Mouse (Mus musculus): ENCODE measurements around the gene Ticrr. TPM values are rescaled to one million over a fixed set of nuclear protein-coding genes. Genes with fewer than 3 reads are reported as not detected.

Gene Ticrr
- polyA plus RNA-seq, 1 experiment, result 13.8 TPM

DNA sequence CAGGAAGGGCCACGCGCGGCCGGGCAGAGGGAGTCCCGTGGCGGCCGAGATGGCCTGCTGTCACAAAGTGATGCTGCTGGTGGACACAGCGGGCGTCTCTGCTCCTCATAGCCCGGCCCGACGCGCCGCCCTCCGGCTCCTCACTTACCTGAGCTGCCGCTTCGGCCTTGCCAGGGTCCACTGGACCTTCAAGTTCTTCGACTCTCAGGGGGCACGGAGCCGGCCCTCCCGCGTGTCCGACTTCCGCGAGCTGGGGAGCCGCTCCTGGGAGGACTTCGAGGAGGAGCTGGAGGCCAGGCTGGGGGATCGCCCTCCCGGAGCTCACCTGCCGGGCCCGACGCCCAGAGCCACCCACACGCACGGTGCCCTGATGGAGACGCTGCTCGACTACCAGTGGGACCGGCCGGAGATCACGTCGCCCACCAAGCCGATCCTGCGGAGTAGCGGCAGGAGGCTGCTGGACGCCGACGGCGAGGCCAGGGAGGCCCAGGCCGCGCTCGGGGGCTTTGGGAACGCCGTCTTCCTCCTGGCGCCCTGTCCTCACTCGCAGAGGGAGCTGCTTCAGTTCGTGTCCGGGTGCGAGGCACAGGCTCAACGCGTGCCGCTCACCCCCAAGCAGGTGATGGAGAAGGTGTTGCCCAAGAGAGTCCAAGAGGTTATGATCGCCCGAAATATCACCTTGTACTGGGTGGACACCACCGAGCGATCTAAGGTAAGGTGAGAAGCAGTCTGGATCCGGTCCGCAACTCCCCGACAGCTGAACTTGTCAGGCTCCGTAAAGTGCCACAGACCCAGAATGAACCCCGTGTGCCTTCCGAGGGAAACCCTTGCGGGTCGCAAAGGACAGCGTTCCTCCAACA, 525 bp downstream of the Ticrr start:
- under 1% methylated on average over 73 of the region's 73 CpGs for WGBS
- TF ChIP-seq CTCF (IDR thresholded peaks at IDR 0.05; ENCODE audit: control insufficient read depth, insufficient read depth, low read length) (no peak), POLR2A (IDR thresholded peaks at IDR 0.05; ENCODE audit: borderline replicate concordance, control insufficient read depth, low read depth, low read length) (no peak)
- Histone ChIP-seq H3K4me1 (ENCODE audit: control insufficient read depth, insufficient read depth, low read length) (no peaks in the 10 kb centered on the region; the same call in 1 of the 2 replicates), H3K4me3 (replicated peaks; ENCODE audit: control insufficient read depth, low read depth, low read length) (peak overlapping the region; percentile 91), H3K27ac (ENCODE audit: control insufficient read depth, insufficient read depth, low read depth, low read length, poor library complexity) (peak overlapping the region; percentile 16; the same call in 1 of the 2 replicates)

DNA sequence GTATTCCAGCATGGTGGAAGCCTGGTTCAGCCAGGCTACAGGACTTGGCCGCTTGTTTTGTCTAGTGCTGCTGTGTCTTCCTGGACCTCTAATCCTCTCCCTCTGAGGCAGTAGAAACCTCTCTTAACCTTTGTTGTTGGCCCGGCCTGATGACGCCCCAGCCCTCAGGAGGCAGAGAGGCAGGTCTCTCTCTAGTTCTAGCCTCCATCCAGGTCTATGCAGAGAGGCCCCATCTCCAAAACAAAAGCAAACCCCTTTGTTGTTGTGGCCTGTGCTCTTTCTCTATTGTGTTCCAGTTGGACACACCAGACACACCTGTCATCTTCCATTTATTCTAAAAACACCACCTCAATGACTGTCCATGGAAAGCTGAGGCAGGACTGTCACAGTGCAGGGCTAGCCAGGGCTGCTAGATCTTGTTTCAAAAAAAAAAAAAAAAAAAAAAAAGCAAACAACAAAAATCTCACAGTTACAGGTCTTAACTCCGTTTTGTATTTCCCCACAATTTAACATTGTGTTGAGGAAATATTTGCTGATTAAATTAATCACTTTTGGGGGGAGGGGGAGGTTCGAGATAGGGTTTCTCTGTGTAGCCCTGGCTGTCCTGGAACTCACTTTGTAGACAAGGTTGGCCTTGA, 1.4 kb downstream of the Ticrr start:
- Histone ChIP-seq H3K4me1 (ENCODE audit: control insufficient read depth, insufficient read depth, low read length) (no peaks in the 10 kb centered on the region; the same call in 1 of the 2 replicates), H3K4me3 (replicated peaks; ENCODE audit: control insufficient read depth, low read depth, low read length) (peak overlapping the region; percentile 91), H3K27ac (ENCODE audit: control insufficient read depth, insufficient read depth, low read depth, low read length, poor library complexity) (no peak overlapping the region)
- WGBS, result 9% methylated on average over 5 of the region's 5 CpGs
- no peak for TF ChIP-seq CTCF (IDR thresholded peaks at IDR 0.05; ENCODE audit: control insufficient read depth, insufficient read depth, low read length)
- no peak for TF ChIP-seq POLR2A (IDR thresholded peaks at IDR 0.05; ENCODE audit: borderline replicate concordance, control insufficient read depth, low read depth, low read length)

DNA sequence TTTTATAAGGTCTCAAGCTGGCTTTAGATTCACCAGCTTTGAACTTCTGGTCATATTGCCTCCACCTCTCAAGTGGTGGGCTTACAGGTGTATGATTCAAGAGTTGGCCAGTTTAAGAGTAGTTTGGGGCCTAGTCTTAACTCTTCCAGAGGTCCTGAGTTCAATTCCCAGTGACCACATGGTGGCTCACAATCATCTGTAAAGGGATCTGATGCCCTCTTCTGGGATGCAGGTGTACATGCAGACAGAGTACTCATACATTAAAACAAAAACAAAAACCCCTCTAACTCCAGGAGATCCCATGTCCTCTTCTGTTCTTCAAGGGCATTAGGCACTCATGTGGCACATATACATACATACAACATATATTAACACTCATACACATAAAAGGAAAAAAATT, 6.7 kb downstream of the Ticrr start:
- TF ChIP-seq POLR2A (IDR thresholded peaks at IDR 0.05; ENCODE audit: borderline replicate concordance, control insufficient read depth, low read depth, low read length) (no peak), CTCF (IDR thresholded peaks at IDR 0.05; ENCODE audit: control insufficient read depth, insufficient read depth, low read length) (no peak)
- H3K27ac ChIP-seq (ENCODE audit: control insufficient read depth, insufficient read depth, low read depth, low read length, poor library complexity), result no peak overlapping the region
- no peak overlapping the region for H3K4me3 ChIP-seq (replicated peaks; ENCODE audit: control insufficient read depth, low read depth, low read length)
- H3K4me1 ChIP-seq (ENCODE audit: control insufficient read depth, insufficient read depth, low read length), result no peaks in the 10 kb centered on the region; the same call in 1 of the 2 replicates

DNA sequence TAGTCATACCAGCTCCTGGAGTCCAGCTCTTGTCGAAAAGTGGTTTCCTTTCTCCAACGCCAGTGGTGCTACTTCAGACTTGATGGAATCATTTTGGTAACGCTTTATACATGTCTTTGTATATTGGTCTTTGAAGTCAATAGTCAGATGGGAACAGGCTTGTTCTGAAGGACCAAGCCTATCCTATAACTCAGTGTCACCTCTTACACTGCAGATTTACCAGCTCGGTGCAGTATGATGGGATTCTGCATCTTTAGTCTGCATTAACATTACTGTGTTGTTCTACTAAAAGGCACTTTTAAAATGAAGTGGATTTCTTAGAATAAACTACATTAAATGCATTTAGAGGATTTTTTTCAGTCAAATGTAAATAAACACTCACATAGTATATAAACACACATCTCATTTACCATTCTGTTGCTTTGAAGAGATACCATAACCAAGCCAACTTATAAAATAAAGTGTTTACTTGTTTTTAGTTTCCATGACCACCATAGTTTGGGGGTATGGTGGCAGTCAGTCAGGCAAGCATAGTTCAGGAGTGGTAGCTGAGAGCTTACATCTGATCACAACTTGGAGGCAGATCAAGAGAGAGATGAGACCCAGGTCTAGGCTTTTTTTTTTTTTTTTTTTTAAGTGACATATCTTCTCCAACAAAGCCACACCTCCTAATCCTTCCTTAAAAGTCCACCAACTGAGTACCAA, 11.1 kb downstream of the Ticrr start:
- Histone ChIP-seq H3K27ac (ENCODE audit: control insufficient read depth, insufficient read depth, low read depth, low read length, poor library complexity) (no peak overlapping the region), H3K4me3 (replicated peaks; ENCODE audit: control insufficient read depth, low read depth, low read length) (no peak overlapping the region), H3K4me1 (ENCODE audit: control insufficient read depth, insufficient read depth, low read length) (no peaks in the 10 kb centered on the region)
- TF ChIP-seq CTCF (IDR thresholded peaks at IDR 0.05; ENCODE audit: control insufficient read depth, insufficient read depth, low read length), result no peak
- no peak for TF ChIP-seq POLR2A (IDR thresholded peaks at IDR 0.05; ENCODE audit: borderline replicate concordance, control insufficient read depth, low read depth, low read length)
- 93% methylated on average over 4 of the region's 4 CpGs for WGBS

DNA sequence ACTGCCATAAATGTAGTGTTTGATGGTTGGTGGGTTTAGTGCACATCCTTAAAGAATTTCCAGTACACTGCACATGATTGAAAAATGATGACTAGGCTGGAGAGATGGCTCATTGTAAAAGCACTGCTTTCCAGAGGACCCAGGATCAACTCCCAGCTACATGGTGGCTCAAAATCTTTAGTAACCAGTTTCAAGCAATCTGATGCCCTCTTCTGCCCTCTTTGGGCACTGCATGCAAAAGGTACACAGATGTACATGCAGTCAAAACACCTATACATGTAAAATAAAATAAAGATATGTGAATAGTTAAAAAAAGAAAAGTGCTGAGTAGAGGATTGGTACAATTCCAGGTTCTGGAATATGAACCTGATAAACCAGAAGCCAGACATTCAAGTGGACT, 19.2 kb downstream of the Ticrr start:
- Histone ChIP-seq H3K27ac (ENCODE audit: control insufficient read depth, insufficient read depth, low read depth, low read length, poor library complexity) (no peak overlapping the region), H3K4me1 (ENCODE audit: control insufficient read depth, insufficient read depth, low read length) (no peaks in the 10 kb centered on the region), H3K4me3 (replicated peaks; ENCODE audit: control insufficient read depth, low read depth, low read length) (no peak overlapping the region)
- no peak for TF ChIP-seq POLR2A (IDR thresholded peaks at IDR 0.05; ENCODE audit: borderline replicate concordance, control insufficient read depth, low read depth, low read length)
- no peak for TF ChIP-seq CTCF (IDR thresholded peaks at IDR 0.05; ENCODE audit: control insufficient read depth, insufficient read depth, low read length)

DNA sequence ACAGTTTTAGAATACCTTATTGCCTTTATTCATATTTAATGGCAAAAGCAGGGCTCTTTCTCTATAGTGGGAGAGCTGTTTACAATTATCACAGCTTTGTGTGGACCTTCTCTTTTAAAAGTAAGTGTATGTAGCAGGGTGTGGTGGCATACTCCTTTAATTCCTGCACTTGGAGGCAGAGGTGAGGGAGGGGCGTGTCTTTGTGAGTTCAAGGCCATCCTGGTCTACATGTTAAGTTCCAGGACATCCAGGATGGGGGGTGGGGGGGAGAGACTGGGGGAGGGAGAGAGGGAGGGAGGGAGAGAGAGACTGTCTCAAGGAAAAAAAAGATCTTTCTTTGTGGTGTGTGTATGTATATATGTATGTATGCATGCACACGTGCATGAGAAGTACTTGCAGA, 20.2 kb downstream of the Ticrr start:
- TF ChIP-seq CTCF (IDR thresholded peaks at IDR 0.05; ENCODE audit: control insufficient read depth, insufficient read depth, low read length) (no peak), POLR2A (IDR thresholded peaks at IDR 0.05; ENCODE audit: borderline replicate concordance, control insufficient read depth, low read depth, low read length) (no peak)
- WGBS, result 88% methylated on average over 2 of the region's 2 CpGs
- no peak overlapping the region for H3K27ac ChIP-seq (ENCODE audit: control insufficient read depth, insufficient read depth, low read depth, low read length, poor library complexity)
- no peak overlapping the region for H3K4me3 ChIP-seq (replicated peaks; ENCODE audit: control insufficient read depth, low read depth, low read length)
- no peaks in the 10 kb centered on the region for H3K4me1 ChIP-seq (ENCODE audit: control insufficient read depth, insufficient read depth, low read length)

DNA sequence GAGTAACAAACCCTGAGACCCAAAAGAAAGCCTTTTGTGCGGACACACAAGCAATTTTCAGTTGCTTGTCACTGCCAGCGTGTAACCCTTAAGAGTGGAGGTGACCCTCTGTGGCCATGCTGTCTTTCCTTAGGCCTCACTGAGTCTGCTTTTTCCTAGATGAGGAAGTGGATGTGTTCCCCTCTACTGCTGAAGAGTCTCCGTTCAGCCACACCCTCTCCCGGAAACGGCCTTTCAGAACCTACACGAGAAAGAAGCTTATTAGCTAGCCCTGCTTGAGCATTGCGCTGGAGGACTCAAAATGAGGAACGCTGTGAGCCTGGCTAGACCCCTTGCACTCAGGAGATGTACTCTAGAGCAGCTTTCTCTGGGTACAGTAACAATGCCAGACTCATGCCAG, 36.5 kb downstream of the Ticrr start:
- WGBS, result 71% methylated on average over 8 of the region's 8 CpGs
- no peak overlapping the region for H3K4me3 ChIP-seq (replicated peaks; ENCODE audit: control insufficient read depth, low read depth, low read length)
- H3K27ac ChIP-seq (ENCODE audit: control insufficient read depth, insufficient read depth, low read depth, low read length, poor library complexity), result no peak overlapping the region
- no peaks in the 10 kb centered on the region for H3K4me1 ChIP-seq (ENCODE audit: control insufficient read depth, insufficient read depth, low read length)
- TF ChIP-seq CTCF (IDR thresholded peaks at IDR 0.05; ENCODE audit: control insufficient read depth, insufficient read depth, low read length), result no peak
- TF ChIP-seq POLR2A (IDR thresholded peaks at IDR 0.05; ENCODE audit: borderline replicate concordance, control insufficient read depth, low read depth, low read length), result no peak

DNA sequence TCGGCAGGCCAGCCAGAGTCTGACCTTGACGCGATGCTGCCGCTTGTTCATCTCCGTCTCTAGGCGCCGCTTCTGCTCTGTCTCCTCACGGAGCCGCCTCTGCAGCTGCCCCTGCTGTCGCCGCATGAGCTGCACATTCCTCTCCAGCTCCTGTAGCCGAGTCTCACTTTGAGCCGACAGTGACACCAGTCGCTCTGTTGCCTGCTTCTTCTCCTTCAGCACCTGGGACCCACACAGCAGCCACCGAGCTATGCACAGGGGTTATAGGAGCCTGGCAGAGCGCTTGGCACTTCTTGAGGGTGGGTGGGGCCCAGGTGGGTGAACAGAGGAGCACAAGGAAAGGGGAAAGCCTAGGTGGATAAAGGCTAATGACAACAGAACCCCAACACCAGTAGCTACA, 42.8 kb downstream of the Ticrr start:
- no peak overlapping the region for H3K4me3 ChIP-seq (replicated peaks; ENCODE audit: control insufficient read depth, low read depth, low read length)
- TF ChIP-seq CTCF (IDR thresholded peaks at IDR 0.05; ENCODE audit: control insufficient read depth, insufficient read depth, low read length) (no peak), POLR2A (IDR thresholded peaks at IDR 0.05; ENCODE audit: borderline replicate concordance, control insufficient read depth, low read depth, low read length) (no peak)
- H3K4me1 ChIP-seq (ENCODE audit: control insufficient read depth, insufficient read depth, low read length), result no peaks in the 10 kb centered on the region
- 91% methylated on average over 16 of the region's 16 CpGs for WGBS
- H3K27ac ChIP-seq (ENCODE audit: control insufficient read depth, insufficient read depth, low read depth, low read length, poor library complexity), result no peak overlapping the region
